Mouse (Mus musculus) G1E (cell line): Measurements from ENCODE around the gene Ilk.

Experiments used
- CTCF ChIP-seq: IDR thresholded peaks from 2 replicates; pipeline ENCODE4 v1.5.1; 2012; ENCODE audit warnings: low read depth, low read length, inconsistent platforms, mixed read lengths
- GATA1 ChIP-seq: IDR thresholded peaks from 2 replicates; pipeline ENCODE4 v1.6.1; 2012; ENCODE audit warnings: borderline replicate concordance, low read length, inconsistent platforms, mixed read lengths

DNA sequence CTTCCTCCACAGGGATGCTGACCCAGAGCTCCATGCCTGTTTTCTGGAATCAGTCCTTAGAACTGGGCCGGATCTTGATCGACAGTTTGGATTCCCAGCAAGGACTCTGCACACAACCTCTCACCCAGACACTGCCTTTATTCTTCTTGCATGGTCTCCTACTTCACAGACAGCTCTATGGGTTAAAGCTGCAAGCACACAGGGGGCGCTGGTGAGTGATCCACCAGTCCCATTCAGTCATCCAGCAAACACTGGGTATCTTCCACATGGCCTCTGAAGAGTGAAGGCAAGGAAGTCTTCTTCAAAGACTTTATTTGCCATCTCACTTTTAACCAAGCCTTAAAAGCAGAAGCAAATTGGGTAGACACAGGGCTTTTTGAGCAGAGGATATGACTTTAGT is 21.0 kb upstream of the Ilk start:
- TF ChIP-seq CTCF (no peak), GATA1 (no peak)
